Mouse (Mus musculus) liver, adult 2 months (tissue): ENCODE data around the gene Abhd6.

ENCODE experiments used
- CTCF ChIP-seq: fragments of 200-500 bp; IDR thresholded peaks from 2 replicates; pipeline ENCODE4 v1.5.1; 2011; ENCODE audit warnings: low read depth, low read length, control low read depth
- POLR2A ChIP-seq: fragments of 200-500 bp; IDR thresholded peaks from 2 replicates; pipeline ENCODE4 v1.6.1; 2011; ENCODE audit warnings: low read length, control low read depth; ENCODE audit not compliant: insufficient read depth; ENCODE audit errors: extremely low read depth

DNA sequence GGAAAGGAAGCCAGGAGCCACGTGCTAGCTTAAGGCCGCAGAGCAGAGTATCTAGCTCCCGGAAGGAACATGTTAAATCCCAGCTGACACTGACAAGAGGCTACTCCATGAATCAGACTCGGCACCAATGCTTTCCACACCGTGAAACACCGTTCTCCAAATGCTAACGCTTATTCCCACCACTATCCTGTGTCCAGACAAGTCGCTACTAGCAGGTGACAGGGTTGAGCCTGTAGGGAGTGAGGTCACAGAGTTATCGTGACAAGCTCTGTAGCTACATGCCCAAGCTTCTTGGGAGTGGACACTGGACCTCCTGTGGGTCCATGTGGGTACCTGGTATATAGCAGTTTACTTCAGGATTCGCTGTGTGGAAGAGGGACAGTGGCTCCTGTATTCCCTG, 46.3 kb upstream of the Abhd6 start:
- TF ChIP-seq CTCF (no peak), POLR2A (no peak)
